Mouse (Mus musculus) 3T3-L1 (cell line): ENCODE measurements around the gene Efna1.

Experiments
- DNase-seq: peaks from one replicate; pipeline ENCODE4 v3.0.0-alpha.2; 2015; ENCODE audit warnings: low read depth, low spot score

The Efna1 gene

DNA sequence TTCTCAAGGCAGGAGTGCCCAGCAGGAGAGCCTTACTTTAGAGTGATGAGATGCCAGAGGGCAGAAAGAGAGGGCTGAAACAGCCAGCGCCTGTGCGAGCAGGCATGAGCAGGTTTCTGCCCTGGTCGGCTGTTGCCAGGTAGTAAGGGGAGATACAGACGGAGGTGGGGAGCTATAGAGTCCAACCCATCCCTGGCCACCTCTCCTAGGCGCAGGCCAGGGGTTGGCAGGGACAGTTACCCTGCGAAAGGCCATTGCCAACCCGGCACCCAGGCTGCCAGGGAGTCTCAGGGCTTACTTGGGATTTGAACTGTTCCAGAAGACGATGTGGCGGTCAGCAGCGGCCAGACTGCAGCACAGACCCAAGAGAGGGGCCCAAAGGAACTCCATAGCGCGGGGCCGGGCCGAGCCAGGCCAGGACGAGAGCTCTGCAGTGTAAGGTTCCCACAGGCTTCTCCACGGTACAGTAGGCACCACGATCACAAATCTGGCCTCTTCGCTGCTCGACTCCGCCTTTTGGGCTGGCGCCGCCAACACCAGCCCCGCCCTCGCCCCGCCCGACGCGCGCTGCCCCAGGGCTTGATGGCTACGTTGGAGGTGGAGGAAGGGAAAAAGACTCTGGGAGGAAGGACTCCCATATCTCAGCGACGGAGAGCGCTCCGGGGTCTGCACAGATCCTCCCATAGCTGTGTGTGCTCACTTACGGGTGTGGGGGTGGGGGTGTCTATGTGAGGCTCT, 1.6 kb downstream of the Efna1 start:
- peak; percentile 90 for DNase-seq

DNA sequence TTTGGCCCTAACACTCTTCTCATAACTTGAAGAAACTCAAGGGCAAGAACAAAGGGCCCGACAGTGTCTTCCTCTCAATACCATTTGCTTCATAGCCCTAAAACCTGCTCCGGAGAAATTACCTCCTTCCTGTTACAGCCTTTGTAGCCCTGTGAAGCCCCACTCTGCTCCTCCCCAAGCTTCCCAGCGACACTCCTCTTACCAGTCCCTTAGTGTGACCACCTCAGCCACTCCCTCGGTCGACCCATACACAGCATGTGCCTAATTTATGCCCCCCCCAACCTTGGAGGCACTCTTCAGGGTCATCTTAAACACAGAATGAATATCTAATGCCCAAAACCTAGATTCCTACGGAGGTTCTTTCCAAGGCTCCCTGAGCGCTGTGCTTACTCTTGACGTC, 2.3 kb downstream of the Efna1 start:
- DNase-seq, result no peak

GRCm38 (mm10) chr3:89278107-89278506, 2.8 kb downstream of the Efna1 start:
- no peak for DNase-seq

GRCm38 (mm10) chr3:89277281-89278021, 3.5 kb downstream of the Efna1 start:
- DNase-seq, result peak; percentile 71

- no peak for DNase-seq
These were observed 4.9 kb downstream of the Efna1 start for GRCm38 (mm10) chr3:89276061-89276460.

DNA sequence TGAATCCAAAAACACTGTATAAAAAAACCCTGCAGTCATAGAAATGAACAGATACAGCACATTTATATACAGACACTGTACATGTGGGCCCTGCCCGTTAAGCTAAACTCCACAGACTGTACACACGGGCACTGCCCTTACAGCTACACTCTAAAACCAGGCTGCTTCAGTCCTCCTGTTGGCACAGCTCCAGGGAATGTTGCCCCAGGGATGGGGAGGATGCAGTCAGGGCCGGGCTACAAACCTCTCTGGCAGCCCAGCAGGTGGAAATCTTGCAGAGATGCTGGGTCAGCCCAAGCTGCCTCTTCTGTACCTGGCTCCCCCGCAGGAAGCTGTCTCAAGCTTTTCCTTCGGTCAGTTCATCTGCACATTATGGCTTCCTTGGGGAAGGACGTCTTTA, 9.2 kb downstream of the Efna1 start:
- DNase-seq, result peak; percentile 51

GRCm38 (mm10) chr3:89270891-89271290, 10.1 kb downstream of the Efna1 start:
- DNase-seq, result peak; percentile 82

DNA sequence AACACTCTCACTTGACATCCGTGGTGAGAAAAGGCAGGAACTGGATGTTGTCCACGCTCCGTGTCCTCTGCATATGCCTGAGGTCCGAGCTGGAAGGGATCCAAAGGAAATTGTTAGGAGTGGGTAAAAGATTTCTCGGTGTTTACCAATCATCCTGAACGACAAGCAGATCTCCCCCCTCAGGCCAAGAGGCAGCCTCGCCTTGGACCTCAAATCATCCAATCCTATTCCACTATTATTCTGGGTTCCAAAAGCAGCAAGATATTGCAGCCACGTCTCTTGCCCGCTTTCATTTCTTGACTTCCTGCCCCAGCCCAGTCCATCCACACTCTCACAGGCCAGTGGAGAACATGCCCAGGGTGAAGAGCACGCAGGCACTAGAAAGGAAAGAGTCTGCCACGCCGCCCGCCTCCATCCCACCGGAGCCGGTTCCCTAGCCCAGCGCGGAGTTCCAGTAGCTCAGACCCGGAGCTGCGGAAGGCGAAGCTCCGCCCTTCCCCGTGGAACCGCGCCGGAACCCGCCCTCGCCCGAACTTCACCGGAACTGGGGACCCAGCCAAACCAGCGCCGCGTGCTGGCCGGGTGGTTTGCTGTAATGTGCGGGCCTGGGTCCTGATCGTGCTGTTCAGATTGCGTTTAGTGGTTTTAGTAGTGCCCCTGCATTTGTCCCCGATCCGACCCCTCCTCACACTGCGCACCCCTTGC, 10.7 kb downstream of the Efna1 start, which contains the start of gene Slc50a1:
TSS of gene Slc50a1 (minus strand) at position 520 of the 705 bp plus-strand sequence.
- DNase-seq, result peak; percentile 62

- no peak for DNase-seq
These were observed 12.0 kb downstream of the Efna1 start for GRCm38 (mm10) chr3:89268916-89269315.

- peak; percentile 93 for DNase-seq
These were observed 14.5 kb downstream of the Efna1 start for GRCm38 (mm10) chr3:89266439-89266893.

DNA sequence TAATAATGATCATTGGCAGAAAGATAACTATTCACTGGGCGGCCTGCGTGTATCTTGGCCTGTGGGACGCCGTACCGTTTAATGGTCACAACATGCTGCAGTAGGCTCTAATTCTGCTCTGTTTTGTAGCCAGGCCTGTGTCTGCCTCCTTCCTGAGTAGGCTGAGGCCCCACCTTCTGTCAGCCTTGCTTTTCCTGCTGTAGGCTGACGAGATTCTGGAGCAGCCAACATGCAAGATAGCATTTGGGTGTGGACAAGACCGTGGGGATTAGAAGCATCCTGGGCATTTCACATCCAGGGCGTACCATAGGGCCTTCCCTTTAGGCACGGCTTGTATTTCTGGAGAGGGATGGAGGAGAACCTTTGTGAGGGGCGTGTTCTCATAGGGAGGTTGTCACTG, 18.5 kb downstream of the Efna1 start:
- no peak for DNase-seq

DNA sequence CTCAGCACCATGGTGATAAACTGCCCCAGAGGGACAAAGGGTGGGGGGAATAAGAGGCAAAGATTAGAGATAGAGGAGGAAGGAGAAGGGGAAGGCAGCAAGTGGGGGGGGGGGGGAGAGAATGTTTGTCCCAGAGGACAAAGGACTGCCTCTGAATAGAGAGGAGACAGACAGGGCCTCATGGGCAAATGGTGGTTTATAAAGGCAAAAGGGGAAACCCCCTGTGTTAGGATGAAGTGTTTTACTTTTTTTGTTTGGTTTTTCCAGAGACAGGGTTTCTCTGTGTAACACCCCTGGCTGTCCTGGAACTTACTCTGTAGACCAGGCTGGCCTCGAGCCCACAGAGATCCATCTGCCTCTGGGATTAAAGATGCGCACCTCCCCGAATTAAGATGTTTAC, 20.7 kb downstream of the Efna1 start:
- no peak for DNase-seq

DNA sequence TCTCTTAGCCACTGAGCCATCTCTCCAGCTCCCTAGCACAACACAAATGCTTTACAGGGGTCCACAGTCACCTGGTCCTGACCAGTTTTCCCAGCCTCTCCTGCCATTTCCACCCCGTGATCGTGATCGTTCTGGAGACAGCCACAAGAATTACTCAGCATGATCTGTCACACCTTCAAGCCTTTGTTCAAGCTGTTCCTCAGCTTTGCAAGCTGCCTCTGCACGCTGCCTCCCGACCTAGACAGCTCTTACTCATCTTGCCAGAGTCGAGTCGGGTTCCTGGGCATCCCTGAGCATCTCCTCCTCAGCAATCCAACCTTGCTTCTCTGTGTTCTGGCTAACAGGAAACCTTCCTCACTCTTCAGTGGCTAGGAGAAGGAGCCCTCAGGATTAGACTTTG, 21.9 kb downstream of the Efna1 start, which contains the start of gene Dpm3:
TSS of gene Dpm3 (plus strand) at position 283 of the 400 bp plus-strand sequence.
- no peak for DNase-seq

DNA sequence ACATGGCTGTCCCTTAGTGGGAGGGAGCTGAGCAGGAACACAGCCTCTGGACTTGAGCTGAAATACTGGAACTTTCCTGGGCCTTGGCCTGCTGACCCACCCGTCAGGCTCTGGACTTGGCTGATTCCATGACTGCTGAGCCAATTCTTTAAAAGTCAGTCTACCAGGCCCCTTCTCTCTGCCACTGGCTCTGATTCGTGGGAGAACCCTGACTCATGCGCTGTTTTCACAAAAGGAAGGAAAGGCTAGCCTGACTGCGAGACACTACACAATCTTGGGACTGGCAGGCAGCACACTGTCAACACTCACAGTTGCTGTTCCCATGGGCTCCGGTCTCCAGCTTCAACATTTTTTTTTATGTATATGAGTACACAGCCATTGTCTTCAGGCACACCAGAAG, 24.8 kb downstream of the Efna1 start:
- peak; percentile 61 for DNase-seq

GRCm38 (mm10) chr3:89254994-89255393, 25.9 kb downstream of the Efna1 start:
- DNase-seq, result no peak

DNA sequence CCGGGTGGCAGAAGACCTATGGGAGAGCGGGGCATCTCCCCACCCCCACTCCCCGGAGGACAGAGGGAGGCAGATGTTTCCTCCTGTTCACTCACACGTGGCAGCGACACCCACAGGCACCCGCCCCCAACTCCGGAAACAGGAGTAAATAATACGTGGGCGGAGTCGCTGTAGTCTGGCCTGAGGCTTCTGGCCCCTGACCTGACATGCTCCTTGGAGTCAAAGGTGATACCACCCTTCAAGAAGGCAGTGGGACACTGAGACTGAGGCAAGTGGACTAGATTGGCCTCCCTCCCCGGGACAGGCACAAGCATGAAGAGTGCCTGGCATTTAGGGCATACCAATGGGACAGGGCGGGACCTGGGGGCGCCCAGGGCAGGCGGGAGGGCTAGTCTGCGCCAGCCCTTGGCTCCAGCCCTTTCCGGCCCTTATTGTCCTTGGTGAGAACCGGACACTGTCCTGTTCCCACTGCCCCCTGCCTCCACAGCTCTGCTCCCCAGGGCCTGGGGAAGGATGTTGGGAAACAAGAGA, 29.5 kb downstream of the Efna1 start:
- no peak for DNase-seq

- peak; percentile 65 for DNase-seq
These were observed 30.4 kb downstream of the Efna1 start for GRCm38 (mm10) chr3:89250435-89251040.

DNA sequence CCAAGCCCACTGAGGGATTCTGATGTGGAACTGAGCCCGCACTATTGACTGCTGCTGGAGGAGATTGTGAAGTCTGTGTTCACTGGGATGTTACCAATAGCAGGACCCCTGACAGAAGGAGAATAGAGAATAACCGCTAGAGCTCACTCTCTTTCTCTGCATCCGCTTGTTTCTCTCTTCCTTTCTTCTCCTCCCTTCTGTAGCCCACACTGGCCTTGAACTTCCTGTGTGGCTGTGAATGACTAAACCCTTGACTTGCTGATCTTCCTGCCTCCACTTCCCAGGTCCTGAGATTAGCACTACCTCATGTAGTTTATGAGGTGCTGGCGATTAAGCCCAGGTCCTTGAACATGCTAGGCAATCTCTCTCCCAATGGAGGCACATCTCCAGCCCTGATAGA, 33.5 kb downstream of the Efna1 start:
- no peak for DNase-seq

DNA sequence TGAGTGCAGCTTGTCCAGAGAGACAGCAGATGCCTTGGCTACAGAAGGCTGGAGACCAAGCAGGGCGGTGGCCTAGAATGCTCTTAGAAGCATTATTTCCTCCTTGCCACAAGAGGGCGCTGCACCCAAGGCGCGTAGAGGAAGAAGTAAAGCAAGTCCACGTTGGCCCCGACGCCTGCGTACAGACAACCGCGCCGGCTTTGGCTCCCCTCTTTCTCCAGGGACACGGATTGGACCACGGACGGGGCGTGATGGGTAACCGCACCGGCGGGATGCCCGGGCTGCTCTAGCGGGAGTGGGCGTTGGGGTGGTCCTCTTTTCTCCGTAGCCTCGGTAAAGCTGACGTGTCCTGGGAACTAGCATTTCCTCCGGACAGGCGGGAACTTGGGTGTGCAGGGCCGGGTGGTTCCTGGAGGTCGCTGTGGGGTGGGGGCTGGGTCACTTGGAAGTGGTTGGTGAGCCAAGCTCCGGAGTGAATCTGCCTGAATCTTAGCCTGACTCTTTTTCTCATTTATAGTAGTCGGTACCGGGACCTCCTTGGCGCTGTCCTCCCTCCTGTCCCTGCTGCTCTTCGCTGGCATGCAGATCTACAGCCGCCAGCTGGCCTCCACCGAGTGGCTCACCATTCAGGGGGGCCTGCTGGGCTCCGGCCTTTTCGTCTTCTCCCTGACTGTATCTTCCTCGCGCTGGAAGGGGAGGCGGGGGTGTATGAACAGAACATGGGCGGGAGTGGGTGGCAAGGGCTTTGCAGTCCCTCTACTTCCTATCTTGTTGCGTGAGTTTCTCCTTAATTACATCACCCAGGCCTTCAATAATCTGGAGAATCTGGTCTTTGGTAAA, 34.5 kb downstream of the Efna1 start, which contains the start of gene Trim46:
TSS of gene Trim46 (minus strand) at position 49 of the 840 bp plus-strand sequence.
- DNase-seq, result peak; percentile 96

GRCm38 (mm10) chr3:89245688-89246171, 35.2 kb downstream of the Efna1 start, which contains the start of gene Krtcap2:
Krtcap2 (plus strand) TSS chr3:89245966.
- peak; percentile 83 for DNase-seq
